Comparison of ENCODE assay signal across 9 mouse cellular contexts in genomic region chr4:152385644-152386043, GRCm38 (mm10). TPM values are rescaled to one million over a fixed set of nuclear protein-coding genes. Genes with fewer than 3 reads are reported as not detected.
DNase-seq lines count a peak whose midpoint lies in the region; ATAC-seq and TF ChIP-seq lines count a peak whose summit lies in the region.
"Had no signal": no experiment of that assay in that cellular context is flagged by ENCODE, and none has a peak within 500 bp of the region (broad histone marks: within the 10 kb centered on the region; RNA-seq: fewer than 3 reads in every experiment).

No protein-coding gene starts in this region.

- TF ChIP-seq POLR2A in brain, embryonic 14.5 days (IDR thresholded peaks at IDR 0.05; ENCODE audit: borderline replicate concordance, extremely low read depth, insufficient read depth, insufficient read length, poor library complexity, severe bottlenecking): no peak
- no peak for TF ChIP-seq POLR2A in small intestine, adult 2 months (IDR thresholded peaks at IDR 0.05; ENCODE audit: low read depth, low read length)

- no peak overlapping the region for H3K27ac ChIP-seq in liver, embryonic 14.5 days
- no peak overlapping the region for H3K27ac ChIP-seq in liver, embryonic 11.5 days (ENCODE audit: low read depth, low read length)
- H3K27ac ChIP-seq in small intestine, adult 2 months (ENCODE audit: insufficient read depth, low read depth, low read length): no peak overlapping the region
- H3K27ac ChIP-seq in midbrain, embryonic 13.5 days: no peak overlapping the region

- no peaks in the 10 kb centered on the region for H3K36me3 ChIP-seq in liver, embryonic 14.5 days (replicated peaks; ENCODE audit: control insufficient read depth, insufficient read depth, low read depth)
- H3K36me3 ChIP-seq in liver, embryonic 11.5 days (ENCODE audit: control insufficient read depth, insufficient read depth, low read length): no peaks in the 10 kb centered on the region
- no peaks in the 10 kb centered on the region for H3K36me3 ChIP-seq in small intestine, adult 2 months (ENCODE audit: control insufficient read depth, insufficient read depth, low read length)
- peaks cover 41% of the 10 kb centered on the region for H3K36me3 ChIP-seq in midbrain, embryonic 13.5 days

- H3K4me3 ChIP-seq in liver, embryonic 14.5 days (ENCODE audit: insufficient read depth in 1 of 2, low read depth in 2 of 2, low read length in 2 of 2): no peak overlapping the region
- no peak overlapping the region for H3K4me3 ChIP-seq in liver, embryonic 11.5 days (ENCODE audit: low read depth, low read length)
- no peak overlapping the region for H3K4me3 ChIP-seq in small intestine, adult 2 months (ENCODE audit: low read depth, low read length)
- H3K4me3 ChIP-seq in midbrain, embryonic 13.5 days (replicated peaks): no peak overlapping the region
- H3K4me3 ChIP-seq: megakaryocyte, embryonic 14.5 days had no signal

- no peaks in the 10 kb centered on the region for H3K9me3 ChIP-seq in liver, embryonic 14.5 days (ENCODE audit: control insufficient read depth, low read length)
- H3K9me3 ChIP-seq in liver, embryonic 11.5 days (ENCODE audit: control insufficient read depth, low read length): no peaks in the 10 kb centered on the region
- no peaks in the 10 kb centered on the region for H3K9me3 ChIP-seq in midbrain, embryonic 13.5 days

- ATAC-seq in liver, embryonic 14.5 days (ENCODE audit: insufficient read depth): no peak
- no peak for ATAC-seq in liver, embryonic 11.5 days (replicated peaks; ENCODE audit: low FRiP score)
- ATAC-seq in midbrain, embryonic 13.5 days: no peak

- intact Hi-C loops in heart, postnatal 25 days (cut with DNase I): no loop called here

- H3K27me3 ChIP-seq in liver, embryonic 14.5 days (ENCODE audit: control insufficient read depth, insufficient read depth, low read length): no peaks in the 10 kb centered on the region
- no peaks in the 10 kb centered on the region for H3K27me3 ChIP-seq in liver, embryonic 11.5 days (replicated peaks; ENCODE audit: control insufficient read depth, insufficient read depth, low read length)
- H3K27me3 ChIP-seq in small intestine, adult 2 months (ENCODE audit: control insufficient read depth, insufficient read depth, low read length): no peaks in the 10 kb centered on the region
- no peaks in the 10 kb centered on the region for H3K27me3 ChIP-seq in midbrain, embryonic 13.5 days

- TF ChIP-seq EP300 in liver, embryonic 14.5 days (IDR thresholded peaks at IDR 0.05; ENCODE audit: low read depth): no peak

- 42% methylated on average over 16 of the region's 16 CpGs for WGBS in liver, embryonic 14.5 days (ENCODE audit: insufficient replicate concordance)
- 57% methylated on average over 16 of the region's 16 CpGs for WGBS in liver, embryonic 11.5 days
- WGBS in small intestine, adult 2 months: 50% methylated on average over 16 of the region's 16 CpGs
- 68% methylated on average over 16 of the region's 16 CpGs for WGBS in midbrain, embryonic 13.5 days

- no peaks in the 10 kb centered on the region for H3K4me1 ChIP-seq in liver, embryonic 14.5 days (replicated peaks; ENCODE audit: control insufficient read depth in 2 of 2, insufficient read depth in 2 of 2, low read length in 1 of 2)
- no peaks in the 10 kb centered on the region for H3K4me1 ChIP-seq in liver, embryonic 11.5 days (replicated peaks; ENCODE audit: control insufficient read depth, insufficient read depth, low read length)
- H3K4me1 ChIP-seq in small intestine, adult 2 months (ENCODE audit: control insufficient read depth, insufficient read depth, insufficient read length, low read length): no peaks in the 10 kb centered on the region
- no peaks in the 10 kb centered on the region for H3K4me1 ChIP-seq in midbrain, embryonic 13.5 days (replicated peaks)

- peak; percentile 10 for DNase-seq in embryo, embryonic 10.5 days (ENCODE audit: low spot score)
- DNase-seq in embryo, embryonic 9.5 days (ENCODE audit: extremely low spot score): no peak
- no peak for DNase-seq in liver, embryonic 14.5 days (ENCODE audit: low read depth in 3 of 3, low spot score in 3 of 3)
- DNase-seq in liver, embryonic 11.5 days (ENCODE audit: low spot score): no peak
- no peak for DNase-seq in brain, embryonic 14.5 days (ENCODE audit: low read depth)
- DNase-seq in heart, postnatal 25 days (ENCODE audit: low spot score): no peak

- H3K4me2 ChIP-seq in liver, embryonic 14.5 days (ENCODE audit: low read depth): no peak overlapping the region
- H3K4me2 ChIP-seq in liver, embryonic 11.5 days: no peak overlapping the region
- no peak overlapping the region for H3K4me2 ChIP-seq in midbrain, embryonic 13.5 days (replicated peaks)

- no peak overlapping the region for H3K9ac ChIP-seq in liver, embryonic 14.5 days (replicated peaks)
- H3K9ac ChIP-seq in liver, embryonic 11.5 days (ENCODE audit: low read depth, low read length): no peak overlapping the region
- H3K9ac ChIP-seq in midbrain, embryonic 13.5 days (replicated peaks): no peak overlapping the region

- peak; percentile 69 for TF ChIP-seq CTCF in liver, embryonic 14.5 days (IDR thresholded peaks at IDR 0.05; ENCODE audit: low read depth)
- peak; percentile 36 for TF ChIP-seq CTCF in brain, embryonic 14.5 days (IDR thresholded peaks at IDR 0.05; ENCODE audit: borderline replicate concordance, extremely low read depth, insufficient read depth, insufficient read length)
- TF ChIP-seq CTCF in small intestine, adult 2 months (IDR thresholded peaks at IDR 0.05; ENCODE audit: extremely low read depth, insufficient read length, insufficient replicate concordance, low read depth, low read length): peak; percentile 26; the same call in 1 of the 2 replicates

RNA-seq across cellular contexts. Expression of gene Chd5, which starts 47.2 kb away (rescaled TPM):
- polyA plus RNA-seq in liver, embryonic 14.5 days (2012; rRNA removed): 0.09 TPM in 2 replicates
- polyA plus RNA-seq in liver, embryonic 14.5 days (2014; fragmentation: Nextera tagmentation; extraction: Ambion mirVana): 0.18 TPM in 1 of 2 replicates, not detected in the other
- polyA plus RNA-seq in liver, embryonic 11.5 days (2014; fragmentation: Nextera tagmentation; extraction: Ambion mirVana): 0.32 and 0.42 TPM in 2 replicates
- polyA plus RNA-seq in brain, embryonic 14.5 days (2012; rRNA removed): 22.1 and 47.3 TPM in 2 replicates
- polyA plus RNA-seq in small intestine, adult 2 months (2012; rRNA removed): 0.34 and 0.67 TPM in 2 replicates
- polyA plus RNA-seq in midbrain, embryonic 13.5 days (2015; fragmentation: Nextera tagmentation; extraction: Ambion mirVana): 30.0 and 32.1 TPM in 2 replicates
- total RNA-seq in heart, postnatal 25 days (2021): under 1 TPM; 0.08 to 0.14 TPM

Comparison
In these comparisons a context has a peak if more than half of its experiments do, and no peak if none do; other contexts are left out.
1. RNA of gene Chd5, which starts 47.2 kb away (polyA plus RNA-seq): 22.1 to 47.3 TPM in brain, embryonic 14.5 days and 30.0 to 32.1 TPM in midbrain, embryonic 13.5 days; 0.34 to 0.67 TPM in small intestine, adult 2 months, 0.32 to 0.42 TPM in liver, embryonic 11.5 days and 0.09 to 0.18 TPM in liver, embryonic 14.5 days; every median in the first group is over 10 times any median in the second.
2. Peak in every context shown above with its lines, with median percentiles within 50 percentile points of each other: CTCF ChIP-seq.